Mouse (Mus musculus) telencephalon, adult 2 months (tissue): Measurements from ENCODE around the gene Mrpl4.

ENCODE experiments used
- DNase-seq: peaks from one replicate; pipeline ENCODE4 v3.0.0-alpha.2; 2011; ENCODE audit warnings: low read depth, low spot score

The Mrpl4 gene

DNA sequence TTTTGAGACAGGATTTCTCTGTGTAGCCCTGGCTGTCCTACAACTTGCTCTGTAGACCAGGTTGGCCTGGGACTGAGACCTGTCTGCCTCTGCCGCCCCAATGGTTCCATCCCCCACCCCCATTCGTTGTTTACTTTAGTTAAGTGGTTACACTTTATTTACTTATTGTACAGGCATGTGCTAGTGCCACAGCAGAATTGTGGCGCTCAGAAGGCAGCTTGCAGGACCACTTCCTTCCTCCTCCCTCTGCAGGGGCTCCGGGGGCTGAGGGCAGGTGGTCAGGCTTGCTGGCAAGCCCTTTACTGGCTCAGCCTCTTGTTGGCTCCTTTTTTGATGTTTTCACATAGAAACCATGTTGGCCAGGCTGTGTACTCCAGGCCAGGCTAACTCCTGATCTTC lies 14.6 kb downstream of the Mrpl4 start:
- no peak for DNase-seq

DNA sequence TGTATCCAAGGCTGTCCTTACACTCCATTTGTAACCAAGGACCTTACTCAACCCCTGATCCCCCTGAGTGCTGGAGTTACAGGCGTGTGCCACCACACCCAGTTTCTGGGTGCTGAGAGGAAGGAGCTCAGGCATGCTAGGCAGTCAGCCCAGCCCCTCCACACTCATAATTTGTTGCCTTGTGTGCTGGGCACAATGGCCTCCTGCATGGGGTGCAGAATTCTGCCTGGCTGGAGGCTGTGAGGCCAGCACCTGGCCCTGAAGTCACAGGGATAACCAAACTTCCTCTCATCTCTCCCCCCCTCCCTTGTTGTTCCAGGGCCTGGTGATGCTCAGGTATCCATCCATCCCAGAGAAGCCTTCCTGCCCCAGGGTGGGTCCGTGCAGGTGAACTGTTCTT lies 16.1 kb downstream of the Mrpl4 start:
- DNase-seq, result no peak

DNA sequence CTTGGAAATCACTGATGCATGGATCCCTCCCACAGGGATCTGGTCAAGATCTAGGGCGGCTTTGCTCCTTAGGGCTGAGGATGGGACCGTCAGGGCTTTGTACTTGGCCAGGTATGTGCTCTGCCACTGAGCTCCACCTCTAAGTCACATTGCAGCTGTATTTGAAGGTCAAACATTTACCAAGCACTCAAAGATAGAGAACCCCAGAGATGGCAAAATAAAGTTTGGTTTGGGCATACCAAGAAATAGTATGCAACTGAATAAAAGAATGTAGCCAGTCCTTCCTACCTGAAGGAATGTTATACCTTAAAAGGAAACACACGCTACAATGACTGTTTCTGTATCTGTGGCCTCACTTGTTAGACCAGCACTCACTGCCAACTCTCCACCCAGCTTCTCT lies 18.8 kb downstream of the Mrpl4 start:
- DNase-seq, result no peak

DNA sequence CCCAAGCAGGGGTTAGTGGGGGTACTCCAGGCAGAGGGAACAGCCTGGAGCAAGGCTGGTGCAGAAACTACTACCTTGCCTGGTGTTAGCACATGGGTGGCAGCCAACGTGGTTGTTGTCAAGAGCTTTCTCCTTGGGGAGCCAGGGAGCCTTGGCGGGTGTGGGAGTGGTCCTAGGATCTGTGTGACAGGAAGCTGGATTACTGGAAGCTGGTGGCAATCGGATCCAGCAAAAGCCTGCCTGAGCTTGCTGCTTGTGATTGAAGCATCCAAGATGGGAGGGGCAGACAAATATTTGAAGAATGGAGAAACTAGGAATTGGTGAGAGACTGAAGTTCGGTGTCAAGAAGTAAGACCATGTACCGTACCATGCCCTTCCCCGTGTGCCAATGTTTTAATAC lies 19.8 kb downstream of the Mrpl4 start:
- DNase-seq, result no peak

DNA sequence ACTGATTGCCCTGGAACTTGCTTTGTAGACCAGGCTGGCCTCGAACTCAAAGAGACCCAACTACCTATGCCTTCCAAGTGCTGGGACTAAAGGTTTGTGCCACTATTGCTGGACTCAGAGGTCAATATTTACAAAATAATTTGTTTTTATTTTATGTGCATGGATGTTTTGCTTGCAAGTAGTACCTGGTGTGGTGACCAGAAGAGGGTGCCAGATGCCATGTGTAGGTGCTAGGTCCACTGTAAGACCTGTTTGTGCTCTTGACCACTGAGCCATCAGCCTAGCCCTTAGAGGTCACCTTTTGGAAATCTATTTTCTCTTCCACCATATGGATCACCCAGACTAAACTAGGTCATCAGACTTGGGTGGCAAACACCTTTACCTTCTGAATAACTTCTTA lies 20.2 kb downstream of the Mrpl4 start:
- no peak for DNase-seq

DNA sequence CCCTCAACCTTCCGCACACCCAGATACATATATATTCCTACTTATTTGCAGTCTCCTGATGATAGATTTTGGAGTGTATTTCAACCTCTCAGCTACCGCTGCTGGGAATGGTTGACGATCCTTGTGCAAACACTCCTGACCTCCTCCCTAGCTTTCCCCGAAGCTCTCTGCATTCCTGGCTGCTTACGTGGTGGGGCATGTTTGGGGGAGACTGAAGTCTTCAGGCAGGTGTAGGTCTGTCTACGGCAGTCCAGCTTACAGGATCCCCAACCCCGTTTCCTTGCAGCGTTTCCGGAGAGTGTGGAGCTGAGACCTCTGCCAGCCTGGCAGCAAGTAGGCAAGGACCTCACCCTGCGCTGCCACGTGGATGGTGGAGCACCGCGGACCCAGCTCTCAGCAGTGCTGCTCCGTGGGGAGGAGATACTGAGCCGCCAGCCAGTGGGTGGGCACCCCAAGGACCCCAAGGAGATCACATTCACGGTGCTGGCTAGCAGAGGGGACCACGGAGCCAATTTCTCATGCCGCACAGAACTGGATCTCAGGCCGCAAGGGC lies 22.8 kb downstream of the Mrpl4 start:
- DNase-seq, result no peak

DNA sequence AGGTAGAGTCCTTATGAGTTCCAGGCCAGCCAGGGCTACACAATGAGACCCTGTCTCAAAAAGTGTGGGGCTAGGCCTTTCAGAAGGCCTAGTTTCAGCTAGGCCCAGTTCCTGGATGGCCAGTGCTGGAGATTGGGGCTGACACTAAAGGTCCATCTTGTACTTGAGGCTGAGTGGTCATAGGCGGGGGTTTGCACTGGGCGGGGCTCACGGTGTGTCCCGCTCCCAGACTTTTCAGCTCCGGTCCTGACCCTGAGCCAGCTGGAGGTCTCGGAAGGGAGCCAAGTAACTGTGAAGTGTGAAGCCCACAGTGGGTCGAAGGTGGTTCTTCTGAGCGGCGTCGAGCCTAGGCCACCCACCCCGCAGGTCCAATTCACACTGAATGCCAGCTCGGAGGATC lies 24.3 kb downstream of the Mrpl4 start:
- no peak for DNase-seq

DNA sequence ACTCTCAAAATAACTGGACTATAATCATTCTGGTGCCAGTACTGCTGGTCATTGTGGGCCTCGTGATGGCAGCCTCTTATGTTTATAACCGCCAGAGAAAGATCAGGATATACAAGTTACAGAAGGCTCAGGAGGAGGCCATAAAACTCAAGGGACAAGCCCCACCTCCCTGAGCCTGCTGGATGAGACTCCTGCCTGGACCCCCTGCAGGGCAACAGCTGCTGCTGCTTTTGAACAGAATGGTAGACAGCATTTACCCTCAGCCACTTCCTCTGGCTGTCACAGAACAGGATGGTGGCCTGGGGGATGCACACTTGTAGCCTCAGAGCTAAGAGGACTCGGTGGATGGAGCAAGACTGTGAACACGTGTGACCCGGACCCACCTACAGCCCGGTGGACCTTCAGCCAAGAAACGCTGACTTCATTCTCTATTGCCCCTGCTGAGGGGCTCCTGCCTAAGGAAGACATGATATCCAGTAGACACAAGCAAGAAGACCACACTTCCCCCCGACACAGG lies 25.3 kb downstream of the Mrpl4 start:
- DNase-seq, result no peak

DNA sequence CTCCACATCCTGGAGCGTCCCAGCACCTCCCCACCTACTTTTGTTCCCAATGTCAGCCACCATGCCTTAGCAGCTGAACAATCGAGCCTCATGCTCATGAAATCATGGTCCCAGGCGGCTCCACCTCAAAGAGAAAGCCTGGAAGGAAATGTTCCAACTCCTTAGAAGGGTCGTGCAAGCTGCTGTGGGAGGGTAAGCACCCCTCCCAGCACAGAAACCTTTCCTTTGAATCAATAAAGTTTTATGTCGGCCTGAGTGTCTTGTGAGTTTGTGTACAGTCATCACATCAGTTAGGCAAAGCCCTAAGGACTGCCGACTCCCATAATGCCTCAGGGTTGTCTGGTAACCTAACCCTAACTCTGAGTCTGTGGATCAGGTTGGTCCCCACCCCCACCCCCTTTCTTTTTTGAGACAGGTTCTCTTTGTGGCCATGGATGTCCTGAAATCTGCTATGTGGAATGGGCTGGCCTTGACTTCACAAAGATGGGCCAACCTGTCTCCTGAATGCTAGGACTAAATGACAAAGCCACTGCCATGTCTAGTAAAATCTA lies 26.1 kb downstream of the Mrpl4 start:
- no peak for DNase-seq

DNA sequence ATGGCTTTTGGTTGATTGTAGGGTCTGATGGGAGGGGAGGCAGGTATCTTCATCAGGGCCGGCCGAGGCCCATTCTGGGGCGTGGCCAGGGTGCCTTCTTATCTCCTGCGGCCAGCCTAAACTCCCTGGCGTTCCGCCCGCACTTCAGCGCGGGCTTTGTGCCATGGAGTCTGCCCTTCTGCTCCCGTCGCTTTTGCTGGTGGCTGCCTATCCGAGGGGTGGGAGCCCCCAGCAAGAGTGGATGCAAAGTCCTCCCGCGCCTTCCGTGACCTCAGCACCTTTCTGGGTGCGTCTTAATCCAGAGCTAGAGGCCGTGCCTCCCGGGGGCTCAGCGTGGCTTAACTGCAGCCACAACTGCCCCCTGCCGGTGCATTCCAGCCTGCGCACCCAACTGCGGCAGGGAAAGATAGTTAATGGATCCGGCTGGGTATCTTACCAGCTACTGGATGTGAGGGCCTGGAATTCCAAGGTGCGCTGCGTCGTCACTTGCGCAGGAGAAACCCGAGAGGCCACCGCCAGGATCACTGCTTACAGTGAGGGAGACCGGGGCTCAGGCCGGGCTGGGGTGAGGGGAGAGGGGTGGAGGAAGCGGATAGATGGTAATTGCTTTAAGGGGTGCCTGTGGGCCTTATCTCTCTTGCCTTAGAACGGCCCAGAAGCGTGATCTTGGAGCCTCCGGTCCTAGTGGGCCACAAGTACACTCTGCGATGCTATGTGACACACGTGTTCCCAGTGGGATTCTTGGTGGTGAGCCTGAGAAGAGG lies 26.9 kb downstream of the Mrpl4 start, which contains the start of gene Icam4:
Icam4 (plus strand) TSS at position 83 of the 764 bp plus-strand sequence.
- no peak for DNase-seq

DNA sequence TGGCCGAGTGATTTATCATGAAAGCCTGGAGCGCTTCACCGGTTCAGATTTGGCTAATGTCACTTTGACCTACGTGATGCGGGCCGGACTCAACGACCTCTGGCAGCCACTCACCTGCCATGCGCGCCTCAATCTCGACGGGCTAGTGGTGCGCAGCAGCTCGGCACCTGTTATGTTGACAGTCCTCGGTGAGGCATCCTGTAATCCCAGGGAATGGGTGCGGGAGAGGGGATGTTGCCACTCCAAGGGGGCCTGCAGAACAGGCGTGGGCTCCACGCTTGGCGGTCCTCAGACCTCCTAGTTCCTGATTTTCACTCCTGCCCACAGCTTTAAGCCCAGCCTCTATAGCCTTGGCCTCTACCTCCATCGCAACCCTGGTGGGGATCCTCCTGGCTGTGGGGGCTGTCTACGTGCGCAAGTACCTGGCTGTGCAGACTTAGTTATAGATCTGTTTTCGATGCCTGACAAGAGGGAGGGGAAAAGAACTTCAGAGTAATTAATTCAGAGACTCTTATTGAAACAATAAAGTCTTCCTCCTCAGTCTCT lies 27.6 kb downstream of the Mrpl4 start:
- DNase-seq, result no peak

DNA sequence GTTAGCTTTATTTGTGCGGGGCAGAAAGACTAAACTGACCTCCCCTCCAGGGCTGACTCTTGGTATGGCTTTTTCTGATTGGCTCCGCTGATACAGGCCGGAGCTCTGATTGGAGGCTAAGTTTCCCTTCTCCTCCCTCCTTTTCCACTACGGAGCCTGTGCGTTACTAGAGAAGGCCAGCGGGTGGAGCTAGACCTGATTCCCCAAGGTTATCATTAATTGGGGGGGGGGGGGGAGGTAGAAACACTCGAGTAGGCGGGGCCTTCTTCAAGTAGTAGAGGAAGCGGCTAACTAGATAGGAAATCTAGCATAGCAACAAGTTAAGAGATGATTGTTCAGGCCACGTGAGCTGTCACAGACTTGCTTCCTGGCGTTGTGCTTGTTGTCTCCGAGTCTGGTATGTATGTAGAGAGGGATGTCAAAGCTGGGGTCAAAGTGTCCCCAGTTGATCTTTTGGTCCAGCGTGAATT lies 28.3 kb downstream of the Mrpl4 start:
- DNase-seq, result peak; percentile 92

DNA sequence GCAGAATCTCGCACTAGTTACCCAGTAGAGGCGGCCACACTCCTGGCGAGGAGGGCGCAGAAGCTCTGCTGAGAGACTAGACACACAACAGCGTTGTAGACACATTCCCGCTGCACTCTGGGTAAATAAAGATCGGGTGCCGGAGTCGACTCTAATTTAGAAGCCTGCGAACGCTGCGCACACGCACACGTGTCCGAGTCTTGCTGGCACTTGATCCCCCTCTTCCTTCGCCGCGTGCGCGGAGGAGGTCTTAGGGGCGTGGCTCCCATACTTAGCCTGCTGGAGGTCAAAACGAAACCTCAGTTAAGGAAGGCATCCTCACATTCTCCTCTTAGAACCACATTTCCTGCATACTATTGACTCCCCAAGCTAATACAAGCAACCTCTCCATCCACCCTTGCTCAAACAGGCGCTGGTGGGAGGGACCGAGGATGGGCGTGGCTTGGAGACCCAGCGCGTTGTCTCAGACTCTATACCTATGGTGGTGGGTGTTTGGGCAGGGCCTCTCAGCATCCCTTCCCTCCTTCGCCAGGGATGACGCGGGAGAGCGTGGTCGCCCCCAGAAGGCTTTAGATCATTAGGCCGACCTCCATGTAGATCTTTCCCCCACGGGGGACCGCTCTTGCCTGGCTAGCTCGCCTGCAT lies 28.8 kb downstream of the Mrpl4 start:
- peak; percentile 93 for DNase-seq

DNA sequence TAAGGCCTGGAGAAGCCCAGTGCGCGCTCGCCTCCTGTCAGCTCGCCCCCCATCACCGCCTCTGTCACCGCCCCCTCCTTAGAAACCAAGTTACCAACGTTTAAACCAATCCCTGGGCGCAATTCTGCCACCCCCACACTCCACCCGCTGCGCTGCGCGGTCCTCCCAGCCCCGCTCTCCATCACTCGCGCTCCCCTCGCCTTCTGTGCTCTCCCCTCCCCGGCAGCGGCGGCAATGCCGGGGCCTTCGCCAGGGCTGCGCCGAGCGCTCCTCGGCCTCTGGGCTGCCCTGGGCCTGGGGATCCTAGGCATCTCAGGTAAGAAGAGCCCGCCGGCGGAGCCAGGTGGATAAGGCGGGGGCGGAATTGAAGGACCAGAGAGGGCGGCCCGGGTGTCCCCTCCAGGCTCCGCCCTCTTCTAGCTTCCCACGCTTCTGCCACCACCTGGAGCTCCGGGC lies 29.4 kb downstream of the Mrpl4 start, which contains the start of gene Icam5:
Icam5 (plus strand) TSS at position 178 of the 456 bp plus-strand sequence.
- peak; percentile 90 for DNase-seq

DNA sequence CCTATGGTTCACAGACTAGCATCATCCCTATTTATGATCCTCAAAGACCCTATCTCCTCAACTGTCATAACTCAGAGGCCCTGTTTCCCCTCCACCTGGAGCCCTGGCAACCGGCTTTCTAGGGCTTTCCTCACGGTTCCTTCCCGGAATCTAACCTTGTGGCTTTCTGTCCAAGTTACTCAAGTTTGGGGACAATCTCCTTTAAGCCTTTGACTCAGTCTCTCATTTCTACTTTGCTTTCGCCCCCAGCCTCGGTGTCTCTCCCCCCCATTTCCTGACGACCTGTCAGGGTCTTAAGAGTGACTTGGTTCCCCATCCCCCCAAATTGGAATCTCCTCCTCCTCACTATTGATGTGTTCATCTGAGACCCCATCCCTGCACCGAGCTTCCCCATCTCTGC lies 30.0 kb downstream of the Mrpl4 start:
- no peak for DNase-seq

DNA sequence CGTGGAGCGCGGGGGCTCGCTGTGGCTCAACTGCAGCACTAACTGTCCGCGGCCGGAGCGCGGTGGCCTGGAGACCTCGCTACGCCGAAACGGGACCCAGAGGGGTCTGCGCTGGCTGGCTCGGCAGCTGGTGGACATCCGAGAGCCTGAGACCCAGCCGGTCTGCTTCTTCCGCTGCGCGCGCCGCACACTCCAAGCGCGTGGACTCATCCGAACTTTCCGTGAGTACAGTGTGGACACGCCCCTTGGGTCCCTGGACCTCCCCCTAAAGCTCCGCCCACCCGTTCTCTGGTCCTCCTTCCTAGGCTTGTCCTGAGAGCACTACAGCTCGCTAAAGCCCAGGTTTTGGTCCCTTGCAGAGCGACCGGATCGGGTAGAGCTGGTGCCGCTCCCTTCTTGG lies 30.6 kb downstream of the Mrpl4 start:
- DNase-seq, result no peak

DNA sequence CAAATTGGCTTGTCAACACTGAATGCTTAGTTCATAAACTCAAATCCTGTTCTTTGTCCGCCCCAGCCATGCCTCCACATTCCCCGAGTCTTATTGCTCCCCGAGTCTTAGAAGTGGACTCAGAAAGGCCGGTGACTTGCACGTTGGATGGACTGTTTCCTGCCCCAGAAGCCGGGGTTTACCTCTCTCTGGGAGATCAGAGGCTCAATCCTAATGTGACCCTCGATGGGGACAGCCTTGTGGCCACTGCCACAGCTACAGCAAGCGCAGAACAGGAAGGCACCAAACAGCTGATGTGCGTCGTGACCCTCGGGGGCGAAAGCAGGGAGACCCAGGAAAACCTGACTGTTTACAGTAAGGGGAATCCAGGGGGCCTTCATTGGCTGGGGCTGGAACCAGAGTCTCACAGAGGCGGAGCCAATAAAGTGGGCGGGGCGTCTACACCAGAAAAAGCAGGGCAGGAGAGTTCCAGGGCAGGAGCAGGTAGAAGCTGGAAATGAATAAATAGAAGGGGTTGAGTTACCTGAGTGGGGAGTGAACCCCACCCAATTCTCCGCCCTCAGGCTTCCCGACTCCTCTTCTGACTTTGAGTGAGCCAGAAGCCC lies 32.0 kb downstream of the Mrpl4 start:
- no peak for DNase-seq

DNA sequence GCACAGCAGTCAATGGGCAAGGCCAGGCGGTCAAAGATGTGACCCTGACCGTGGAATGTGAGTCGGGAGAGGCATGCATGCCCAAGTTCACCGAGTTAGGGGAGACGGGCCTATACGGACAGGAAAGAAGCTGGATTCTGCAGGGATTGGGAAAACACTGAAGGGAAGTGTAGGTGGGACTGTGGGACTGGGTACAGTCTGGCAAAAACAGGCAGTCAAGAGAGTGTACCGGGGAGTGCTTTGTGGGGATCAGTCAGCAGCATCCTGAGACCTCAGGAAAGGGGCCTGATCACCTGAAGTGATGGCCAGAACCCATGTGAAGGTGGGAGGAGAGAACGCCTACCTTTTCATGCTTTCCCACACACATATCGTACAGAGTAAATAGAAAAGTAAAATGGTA lies 33.0 kb downstream of the Mrpl4 start:
- no peak for DNase-seq

DNA sequence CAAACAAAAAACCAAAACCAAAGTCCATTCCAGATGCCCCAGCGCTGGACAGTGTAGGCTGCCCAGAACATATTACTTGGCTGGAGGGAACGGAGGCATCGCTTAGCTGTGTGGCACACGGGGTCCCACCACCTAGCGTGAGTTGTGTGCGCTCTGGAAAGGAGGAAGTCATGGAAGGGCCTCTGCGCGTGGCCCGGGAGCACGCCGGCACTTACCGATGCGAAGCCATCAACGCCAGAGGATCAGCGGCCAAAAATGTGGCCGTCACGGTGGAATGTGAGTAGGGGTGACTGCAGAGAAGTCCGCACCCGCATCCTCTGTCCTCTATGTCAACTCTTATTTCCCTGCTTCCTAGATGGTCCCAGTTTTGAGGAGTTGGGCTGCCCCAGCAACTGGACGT lies 33.6 kb downstream of the Mrpl4 start:
- no peak for DNase-seq

DNA sequence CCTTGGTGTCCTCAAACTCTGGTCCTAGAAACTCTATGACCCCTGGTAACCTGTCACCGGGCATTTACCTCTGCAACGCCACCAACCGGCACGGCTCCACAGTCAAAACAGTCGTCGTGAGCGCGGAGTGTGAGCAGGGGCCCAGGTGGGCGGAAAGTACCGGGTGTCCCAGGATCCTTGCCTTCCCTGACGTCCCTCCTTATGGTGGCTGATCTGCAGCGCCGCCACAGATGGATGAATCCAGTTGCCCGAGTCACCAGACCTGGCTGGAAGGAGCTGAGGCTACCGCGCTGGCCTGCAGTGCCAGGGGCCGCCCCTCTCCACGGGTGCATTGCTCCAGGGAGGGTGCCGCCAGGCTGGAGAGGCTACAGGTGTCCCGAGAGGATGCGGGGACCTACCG lies 34.1 kb downstream of the Mrpl4 start:
- DNase-seq, result no peak

DNA sequence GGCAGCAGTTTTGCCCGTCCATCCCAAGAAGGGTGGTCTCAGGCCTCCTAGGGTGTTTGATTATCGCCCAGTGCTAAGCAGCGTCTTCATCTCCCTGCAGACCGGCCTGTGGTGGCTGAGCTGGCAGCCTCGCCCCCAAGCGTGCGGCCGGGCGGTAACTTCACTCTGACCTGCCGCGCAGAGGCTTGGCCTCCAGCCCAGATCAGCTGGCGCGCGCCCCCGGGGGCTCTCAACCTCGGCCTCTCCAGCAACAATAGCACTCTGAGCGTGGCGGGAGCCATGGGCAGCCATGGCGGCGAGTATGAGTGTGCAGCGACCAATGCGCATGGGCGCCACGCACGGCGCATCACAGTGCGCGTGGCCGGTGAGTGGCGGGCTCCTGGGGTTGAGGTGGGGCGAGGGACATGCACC lies 34.9 kb downstream of the Mrpl4 start:
- DNase-seq, result no peak

DNA sequence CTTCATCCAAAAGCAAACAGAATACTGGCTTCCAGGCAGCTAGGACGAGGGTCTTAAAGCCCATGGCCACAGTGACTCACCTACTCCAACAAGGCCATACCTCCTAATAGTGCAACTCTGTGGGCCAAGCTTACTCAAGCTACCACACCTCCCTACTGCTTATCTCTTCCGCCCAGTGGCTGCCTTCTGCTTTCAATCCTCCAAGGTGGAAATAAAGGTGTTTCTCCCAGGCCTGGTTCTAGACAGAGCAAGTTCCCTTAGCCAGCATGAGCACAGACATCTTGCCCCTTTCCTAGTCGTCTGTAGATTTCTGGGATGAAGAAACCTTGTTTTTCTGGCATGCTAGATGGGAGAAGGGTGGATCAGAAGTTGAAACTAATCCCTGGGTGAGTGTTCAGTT lies 37.2 kb downstream of the Mrpl4 start:
- no peak for DNase-seq
